Mouse (Mus musculus): ENCODE results near the gene Muc4.

The Muc4 gene

DNA sequence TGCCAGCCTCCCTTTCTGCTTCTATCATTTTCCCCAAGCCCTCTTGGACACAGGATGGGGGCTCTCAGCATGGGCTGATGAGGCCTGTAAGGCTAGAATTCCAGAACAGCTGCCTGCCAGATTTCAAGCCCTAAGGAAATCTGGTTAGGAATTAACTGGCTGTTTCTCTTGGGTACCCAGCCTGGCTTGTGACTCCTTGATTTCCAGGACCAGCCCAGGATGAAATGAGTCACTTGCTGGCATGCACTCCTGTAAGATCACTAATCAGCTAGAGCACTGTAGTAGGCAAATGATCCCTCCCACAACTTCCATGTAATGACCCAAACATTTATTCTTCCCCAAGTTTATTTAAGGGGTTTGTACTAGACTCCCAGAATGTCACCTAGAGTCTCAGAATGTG lies 7.4 kb upstream of the Muc4 start:
- DNase-seq (ENCODE audit: low spot score) = no peak

DNA sequence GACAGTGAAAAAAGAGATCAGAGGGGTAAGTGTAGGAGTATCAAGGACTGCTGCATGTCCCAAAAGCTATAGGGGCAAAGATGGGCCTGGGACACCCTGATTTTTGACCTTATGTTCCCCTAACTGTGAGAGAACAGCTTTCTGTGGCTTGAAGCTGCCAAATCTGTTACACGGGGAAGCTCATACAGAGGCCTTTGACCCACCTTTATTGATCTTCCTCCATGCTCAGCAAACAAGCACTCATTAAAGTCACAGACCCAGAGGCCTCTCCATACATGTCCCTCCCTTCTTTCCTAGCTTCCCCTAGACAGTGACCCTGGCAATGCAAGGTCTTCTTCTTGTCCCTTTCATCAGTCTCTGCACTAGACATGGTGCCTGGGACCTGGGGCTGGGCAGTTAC lies 7.0 kb upstream of the Muc4 start:
- DNase-seq (ENCODE audit: low spot score) = no peak

DNA sequence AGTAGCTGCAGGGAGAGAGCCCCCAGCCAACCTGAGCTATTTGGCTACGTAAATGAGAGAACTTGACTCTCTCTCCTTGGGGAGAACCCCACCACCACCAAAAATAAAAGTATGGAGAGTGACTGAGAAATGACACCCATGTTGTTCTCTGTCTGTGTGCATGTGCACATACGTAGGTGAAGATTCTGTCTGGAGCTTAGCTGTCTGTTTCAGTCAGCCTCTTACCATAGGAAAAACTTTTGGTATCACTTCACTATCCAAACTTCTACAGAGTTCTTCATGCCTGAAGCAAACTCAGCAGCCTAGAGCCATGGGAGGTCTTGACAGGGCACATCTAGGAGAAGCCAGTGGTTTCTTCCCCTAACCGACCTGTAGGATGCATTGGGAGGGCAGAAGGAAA lies 2.5 kb upstream of the Muc4 start:
- no peak for DNase-seq (ENCODE audit: low spot score)

DNA sequence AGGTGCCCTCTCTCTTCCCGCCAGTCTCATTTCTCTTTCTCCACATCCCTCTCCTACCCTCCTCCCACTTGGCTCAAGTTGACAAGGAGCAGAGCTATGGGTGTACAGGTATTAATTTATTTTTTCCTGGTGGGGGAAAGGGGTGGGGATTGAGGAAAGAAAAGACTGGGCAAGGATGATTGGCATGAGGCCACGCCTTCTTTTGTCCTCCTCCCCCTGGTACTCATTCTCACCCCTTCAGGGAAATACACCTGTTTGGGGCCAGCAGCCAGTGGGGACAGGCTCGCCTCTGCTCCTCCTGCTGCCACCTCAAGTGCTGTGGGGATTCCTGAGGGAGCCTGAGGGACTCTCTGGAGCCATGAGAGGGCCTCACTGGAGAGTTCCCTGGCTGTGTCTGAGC lies 336 bp downstream of the Muc4 start:
- no peak for DNase-seq (ENCODE audit: low spot score)

DNA sequence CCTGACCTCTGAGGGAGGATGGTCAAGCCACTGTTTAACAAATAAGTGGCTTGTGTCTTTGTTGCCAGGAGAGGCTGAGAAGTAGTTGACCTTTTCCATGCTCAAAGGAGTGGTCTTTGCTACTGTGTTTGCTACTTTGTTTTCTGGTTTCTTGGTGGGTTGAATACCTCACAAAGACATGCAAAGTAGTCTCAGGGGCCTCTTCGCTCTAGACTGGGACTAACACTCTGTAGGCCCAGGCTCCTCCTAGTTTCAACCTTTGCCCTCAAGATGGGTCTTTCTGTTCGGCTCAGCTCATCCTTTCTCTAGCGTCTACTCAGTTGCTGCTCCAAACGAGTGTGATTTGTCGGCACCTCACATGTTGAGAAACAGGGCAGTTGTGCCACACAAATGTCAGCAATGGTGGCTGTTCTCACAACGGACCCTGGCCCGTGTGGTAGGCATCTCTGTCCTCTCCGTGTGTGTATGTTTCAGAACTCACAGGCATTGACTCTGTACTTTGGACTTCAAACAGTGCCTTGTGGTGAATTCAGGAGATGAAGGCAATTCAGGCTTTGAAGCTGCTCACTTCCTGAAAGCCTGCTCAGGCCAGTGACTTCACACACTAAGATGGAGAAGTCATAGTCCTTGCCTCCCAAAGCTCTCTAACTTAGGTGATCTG lies 4.4 kb downstream of the Muc4 start:
- DNase-seq (ENCODE audit: low spot score) = no peak

DNA sequence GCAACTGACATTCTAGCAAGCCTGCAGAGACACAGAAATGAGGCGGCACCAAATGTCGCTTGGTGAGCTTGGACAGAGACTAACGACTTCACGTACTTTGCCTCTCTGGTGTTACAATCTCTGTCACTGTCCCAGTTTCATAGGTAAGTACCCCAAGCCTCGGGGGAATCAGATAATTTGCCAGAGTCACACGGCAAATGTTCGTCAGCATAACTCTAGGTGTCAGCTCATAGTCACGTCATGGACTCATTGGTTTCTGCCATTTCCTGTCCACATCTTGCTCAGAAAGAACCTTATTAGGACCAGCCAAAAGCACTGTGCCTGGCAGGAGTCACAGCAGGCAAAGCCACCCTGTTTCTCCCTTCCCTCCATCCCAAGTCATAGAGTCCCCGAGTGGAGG lies 5.7 kb downstream of the Muc4 start:
- DNase-seq (ENCODE audit: low spot score) = no peak

DNA sequence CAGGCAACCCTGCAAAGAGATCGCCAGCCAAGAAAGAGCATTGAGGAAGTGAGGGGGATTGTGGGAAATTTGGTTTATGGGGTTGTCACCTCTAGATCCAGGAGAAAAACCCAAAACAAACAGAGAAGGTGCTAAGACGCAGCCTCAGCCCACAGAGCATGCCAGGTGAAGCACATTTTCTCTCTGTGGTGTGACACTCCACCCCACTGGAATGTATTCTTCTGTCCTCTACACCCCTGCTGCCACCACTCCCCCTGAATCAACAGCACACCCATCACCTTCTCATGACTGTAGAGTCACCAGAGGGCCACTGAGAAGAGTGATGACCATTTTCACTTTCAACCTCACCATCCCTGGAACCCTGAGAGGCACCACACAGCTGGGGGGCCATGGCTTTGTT lies 7.0 kb downstream of the Muc4 start:
- DNase-seq (ENCODE audit: low spot score) = no peak

DNA sequence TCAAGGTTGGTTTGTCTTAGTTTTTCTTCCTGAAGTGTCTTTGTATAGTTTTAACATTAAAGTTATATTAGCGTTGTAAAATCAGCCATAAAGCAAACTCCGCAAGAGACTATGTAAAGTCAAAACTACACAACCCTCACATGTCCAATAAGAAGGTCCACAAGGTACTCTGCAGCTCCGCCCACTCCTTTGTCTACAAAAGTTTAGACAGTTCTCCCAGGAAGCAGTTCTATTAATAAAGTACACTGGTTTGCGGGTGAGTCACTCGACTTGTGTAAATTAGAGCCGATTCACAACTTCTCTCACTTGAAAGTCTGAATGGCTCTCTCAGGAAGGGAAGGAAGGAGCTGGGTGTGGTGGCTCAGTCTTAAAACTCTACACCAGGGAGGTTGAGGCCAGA lies 10.2 kb downstream of the Muc4 start:
- no peak for DNase-seq (ENCODE audit: low spot score)

DNA sequence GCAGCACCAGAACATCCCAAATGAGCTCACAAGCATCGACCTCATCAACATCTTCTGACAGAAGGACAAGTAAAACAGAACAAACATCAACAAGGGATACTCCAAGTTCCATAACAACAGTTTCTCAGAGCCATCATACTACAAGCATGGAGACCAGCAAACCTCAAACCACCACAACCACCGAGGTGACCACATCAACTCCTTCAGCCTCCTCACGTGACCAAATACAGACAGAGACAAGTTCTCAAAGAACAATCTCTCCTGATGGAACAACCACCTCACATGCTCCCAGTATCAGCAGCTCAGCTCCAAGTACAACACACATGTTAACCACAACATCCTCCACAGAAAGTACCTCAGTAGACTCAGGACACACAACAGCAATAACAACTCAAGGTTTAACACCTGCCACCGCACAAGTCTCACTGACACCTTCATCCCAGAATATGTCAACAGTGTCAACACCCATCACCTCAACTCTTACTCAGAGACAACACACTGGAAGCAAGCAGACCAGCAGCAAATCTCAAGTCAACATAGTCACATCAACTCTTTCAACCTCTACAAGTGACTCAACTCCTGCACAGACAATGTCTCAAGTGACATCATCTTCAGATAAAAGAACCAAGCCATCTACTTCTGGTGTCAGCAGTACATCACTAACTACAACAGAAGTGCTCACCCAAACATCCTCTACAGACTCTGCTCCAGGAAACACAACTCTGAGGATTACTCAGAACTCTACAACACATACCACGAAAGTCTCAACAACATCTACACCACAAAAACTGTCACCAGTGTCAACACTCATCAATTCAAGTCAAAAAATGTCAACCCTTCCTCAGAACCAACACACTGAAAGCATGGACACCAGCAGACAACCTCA lies 14.8 kb downstream of the Muc4 start:
- DNase-seq (ENCODE audit: low spot score) = no peak

DNA sequence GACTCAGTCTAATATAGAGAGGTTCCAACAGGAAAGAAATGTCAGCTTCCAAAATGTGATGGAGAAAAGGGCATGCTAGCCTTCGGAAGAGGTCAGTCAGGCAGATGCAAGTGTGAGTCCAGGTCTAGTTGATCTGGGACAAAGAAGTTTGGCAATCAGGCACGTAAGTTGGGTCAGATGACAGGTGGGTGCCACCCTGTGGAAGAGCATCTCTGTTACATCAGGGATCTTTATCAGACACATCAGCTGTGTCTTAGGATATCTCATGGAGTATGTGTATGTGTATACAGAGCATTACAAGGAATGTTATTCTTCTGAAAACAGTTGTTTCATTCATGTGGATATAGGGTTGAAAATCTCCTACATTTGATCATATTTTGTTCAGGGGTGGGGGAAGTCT lies 28.9 kb downstream of the Muc4 start:
- no peak for DNase-seq (ENCODE audit: low spot score)

DNA sequence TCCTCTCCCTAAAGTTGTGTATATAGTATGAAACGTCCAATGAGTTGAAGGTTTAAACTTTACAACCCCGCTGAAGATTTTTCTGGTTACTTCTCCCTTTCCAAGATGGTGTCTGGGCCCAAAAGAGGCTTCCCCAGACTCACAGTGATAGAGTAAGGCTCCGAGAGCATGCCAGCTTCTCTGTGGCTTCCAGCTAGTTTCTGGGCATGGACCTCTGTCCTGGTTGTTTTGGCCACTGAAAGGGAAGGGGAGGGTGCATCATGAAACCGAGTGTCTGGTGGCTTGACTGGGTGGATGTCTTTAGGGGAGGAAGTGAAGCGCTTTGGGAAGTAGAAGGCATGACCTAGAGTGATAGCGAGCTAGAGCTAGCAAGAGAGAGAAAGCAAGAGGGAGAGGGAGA lies 29.3 kb downstream of the Muc4 start:
- DNase-seq (ENCODE audit: low spot score) = no peak

DNA sequence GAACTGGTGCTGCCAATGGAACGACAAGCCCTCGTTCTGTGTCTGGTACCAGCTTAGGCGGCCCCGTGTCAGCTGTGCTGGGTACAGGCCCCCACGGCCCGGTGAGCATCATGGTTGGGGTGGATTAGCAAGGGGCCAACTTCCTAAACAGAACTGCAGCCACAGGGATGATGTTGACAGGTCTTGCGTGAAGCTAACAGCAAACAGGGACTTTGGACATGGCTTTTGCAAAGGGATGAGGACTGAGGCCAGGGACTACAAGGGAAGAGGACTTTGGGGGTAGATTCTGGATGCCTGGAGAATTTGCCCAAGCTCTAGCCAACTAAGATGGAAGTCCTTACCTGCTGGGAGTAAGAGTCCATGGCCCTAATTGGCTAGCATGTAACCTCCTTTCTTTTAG lies 31.2 kb downstream of the Muc4 start:
- no peak for DNase-seq (ENCODE audit: low spot score)

DNA sequence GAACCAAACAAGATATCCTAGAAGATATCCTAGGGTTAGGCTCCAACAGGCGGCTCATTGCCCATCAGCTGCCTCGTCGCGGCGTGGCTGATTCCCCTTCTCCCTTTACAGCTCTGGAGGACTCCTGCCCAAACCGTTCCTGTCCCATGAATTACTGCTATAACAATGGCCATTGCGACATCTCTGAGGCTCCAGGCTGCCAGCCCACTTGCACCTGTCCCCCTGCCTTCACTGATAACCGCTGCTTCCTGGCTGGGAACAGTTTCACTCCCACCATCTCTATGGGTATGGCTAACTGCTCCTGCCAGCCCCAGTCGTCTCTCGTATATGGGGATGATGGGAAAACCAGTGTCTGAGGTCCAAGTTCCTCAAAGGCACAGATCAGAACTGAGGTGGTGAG lies 41.0 kb downstream of the Muc4 start:
- DNase-seq (ENCODE audit: low spot score) = no peak

DNA sequence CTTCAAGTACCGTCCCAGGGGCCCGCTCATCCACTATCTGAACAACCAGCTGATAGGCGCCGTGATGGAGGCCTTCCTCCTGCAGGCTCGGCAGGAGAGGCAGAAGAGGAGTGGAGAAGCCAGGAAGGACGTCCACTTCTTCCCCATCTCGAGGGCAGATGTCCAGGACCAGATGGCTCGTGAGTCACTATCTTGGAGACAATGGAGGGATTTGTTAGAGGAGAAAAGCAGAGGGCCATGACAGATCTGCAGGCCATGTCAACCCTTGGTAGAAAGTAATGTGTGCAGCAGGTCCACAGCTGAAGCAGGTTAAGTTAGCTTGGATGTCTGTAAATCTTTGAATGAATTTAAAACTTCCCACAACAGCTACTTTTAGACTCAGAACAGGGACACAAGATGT lies 43.3 kb downstream of the Muc4 start:
- no peak for DNase-seq (ENCODE audit: low spot score)

DNA sequence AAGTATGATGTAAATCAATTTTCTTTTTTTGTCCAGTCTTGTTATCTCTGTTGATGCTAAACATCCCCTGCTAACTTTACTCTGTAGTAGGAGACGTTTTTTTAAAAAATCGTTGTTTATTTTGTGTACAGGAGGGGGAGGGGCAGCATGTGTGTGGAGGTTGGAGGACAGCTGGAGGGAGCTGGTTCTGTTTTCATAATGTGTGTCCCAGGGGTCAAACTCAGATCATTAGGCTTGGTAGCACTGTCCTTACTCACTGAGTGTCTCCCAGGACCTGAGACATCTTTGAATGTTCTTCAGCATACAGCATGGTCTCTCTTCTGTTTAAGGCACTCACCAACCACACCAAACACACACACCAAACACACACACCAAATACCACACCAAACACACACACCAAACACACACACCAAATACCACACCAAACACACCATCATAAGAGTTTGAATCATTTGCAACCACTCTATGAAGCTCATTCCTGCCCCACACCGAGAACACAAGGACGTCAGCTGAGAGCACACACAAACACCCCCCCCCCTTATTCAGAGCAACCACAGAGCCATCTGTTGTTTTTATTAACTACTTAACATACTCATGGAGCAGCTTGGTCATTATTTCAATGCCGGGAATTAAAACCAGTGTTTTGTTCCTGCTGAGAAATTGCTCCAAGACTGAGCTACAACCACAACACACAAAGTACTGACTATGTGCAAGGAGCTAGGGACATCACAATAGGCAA lies 47.8 kb downstream of the Muc4 start:
- no peak for DNase-seq (ENCODE audit: low spot score)

DNA sequence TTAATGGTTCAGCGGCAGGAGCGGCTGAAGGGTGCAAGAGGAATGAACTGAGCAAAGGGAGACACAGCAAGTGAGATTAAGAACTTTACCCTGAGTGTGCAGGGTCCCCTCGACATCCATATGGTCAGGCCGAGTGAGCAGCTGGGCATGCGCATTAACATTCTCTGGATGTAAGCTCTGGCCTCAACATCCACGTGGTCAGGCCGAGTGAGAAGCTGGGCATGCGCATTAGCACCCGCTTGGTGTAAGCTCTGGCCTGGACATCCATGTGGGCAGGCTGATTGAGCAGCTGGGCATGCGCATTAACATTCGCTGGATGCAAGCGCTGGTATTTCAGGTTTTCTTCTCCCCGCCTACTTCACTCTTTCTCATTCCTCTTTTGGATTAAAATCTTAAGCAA lies 49.2 kb downstream of the Muc4 start:
- DNase-seq (ENCODE audit: low spot score) = no peak

DNA sequence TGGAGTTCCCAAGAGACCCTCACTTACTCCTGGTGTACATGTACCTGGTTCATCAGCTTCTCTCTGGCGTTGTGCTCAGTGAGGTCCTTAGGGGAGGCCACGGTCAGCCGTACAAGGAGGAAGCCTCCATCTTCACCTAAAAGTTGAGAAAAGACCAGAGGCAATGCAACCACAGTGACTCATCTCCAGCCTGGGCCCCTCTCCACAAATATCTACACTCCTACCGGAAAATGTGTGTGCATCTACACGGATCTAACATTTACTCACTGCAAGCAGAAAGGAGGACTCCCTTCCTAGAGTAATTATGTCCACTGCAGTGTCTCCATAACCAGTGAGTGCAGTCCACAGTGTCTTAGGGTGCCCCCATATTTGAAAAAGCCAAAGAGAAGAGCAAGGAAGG lies 54.4 kb downstream of the Muc4 start:
- no peak for DNase-seq (ENCODE audit: low spot score)

DNA sequence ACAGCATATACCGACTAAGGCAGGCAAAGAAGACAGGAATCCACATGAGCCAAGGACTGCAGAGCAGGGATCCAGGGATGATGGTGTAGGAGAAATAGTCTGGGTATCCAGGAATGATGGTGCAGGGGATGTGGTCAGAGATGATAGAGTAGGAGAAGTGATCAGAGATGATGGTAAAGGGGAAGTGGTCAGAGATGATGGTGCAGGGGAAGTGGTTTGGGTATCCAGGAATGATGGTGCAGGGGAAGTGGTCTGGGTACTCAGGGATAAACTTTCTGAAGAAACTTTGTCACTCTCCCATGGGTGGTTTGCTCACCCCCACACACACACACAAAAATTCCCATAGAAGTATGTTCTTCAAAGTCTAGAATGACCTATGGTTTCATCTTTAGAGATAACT lies 59.5 kb downstream of the Muc4 start:
- no peak for DNase-seq (ENCODE audit: low spot score)

DNA sequence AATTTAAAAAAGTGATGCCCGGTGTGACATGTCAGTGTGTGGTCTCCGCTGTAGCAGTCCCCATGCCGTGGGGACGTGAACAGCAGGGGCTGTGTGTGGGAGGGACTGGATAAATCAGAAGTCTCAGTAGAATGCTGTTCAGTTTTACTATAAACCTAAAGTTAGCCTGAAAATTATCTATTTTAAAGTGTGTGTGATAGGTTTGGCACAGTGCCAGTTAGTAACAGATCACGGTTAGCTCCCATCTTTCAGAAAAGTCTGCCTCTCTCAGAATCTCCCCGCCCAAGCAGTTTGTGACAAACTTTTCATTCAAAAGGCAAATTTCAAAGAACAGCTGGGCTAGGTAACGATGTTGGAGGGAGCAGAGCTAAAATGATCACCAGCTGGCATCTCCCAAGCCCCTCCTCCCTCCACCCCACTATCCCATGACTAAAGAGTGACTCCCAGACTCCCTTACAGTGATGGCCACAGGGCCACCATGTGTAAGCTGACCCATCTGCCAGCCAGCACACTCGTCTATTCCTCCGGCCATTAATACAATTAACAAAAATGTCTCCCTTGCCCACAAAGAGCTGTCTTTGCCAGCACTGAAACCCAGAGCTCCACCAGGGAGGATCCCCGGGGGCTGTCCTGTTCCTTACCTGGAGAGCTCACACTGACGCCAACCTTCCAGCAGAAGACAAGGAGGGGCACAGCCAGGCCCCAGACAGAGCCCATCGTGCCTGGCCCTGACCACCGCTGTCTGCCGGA lies 61.2 kb downstream of the Muc4 start:
- DNase-seq (ENCODE audit: low spot score) = no peak

DNA sequence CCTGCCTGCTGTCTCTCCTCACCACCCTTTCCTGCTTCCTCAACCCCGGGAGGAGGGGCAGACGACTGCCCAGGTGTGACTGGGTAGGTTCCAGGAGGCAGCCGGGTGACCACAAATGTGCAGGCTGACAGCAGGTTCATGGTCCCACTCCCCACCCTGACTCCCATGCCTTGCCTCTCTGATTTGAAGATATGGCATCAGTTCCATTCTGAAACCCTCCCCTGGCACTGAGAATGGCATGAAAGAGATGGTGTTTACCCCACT lies 61.7 kb downstream of the Muc4 start, which contains the start of gene Muc20:
Gene Muc20, minus strand, starts transcription at position 10 of the 264 bp plus-strand sequence.
- DNase-seq (ENCODE audit: low spot score) = no peak

DNA sequence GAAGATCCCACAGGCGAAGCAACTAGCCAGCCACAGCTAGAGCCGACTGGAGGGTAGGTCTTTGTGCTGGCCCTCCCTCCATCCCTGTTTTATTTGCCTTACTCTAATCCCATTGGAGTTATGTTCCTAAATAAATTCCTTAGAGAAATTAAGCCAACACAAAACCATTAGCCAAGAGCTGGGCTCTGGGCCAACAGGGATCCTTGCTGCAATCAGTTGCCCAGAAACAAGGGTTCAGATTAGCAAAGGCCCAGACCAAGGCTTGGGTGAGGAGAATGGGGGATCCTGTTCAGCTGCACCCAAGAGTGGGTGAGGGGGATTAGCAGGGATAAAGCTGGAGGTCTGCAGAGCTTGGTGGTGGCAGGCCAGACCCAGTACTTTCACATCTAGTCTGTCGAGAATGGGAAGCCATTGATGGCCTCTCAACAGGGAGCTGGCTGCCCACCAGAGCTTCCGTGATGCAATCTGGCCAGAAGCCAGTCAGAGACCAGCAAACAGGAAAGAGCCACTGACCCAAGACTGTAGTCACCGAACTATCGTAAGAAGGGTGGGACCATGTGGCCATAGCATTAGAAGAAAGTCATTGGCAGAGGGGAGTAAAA lies 67.7 kb downstream of the Muc4 start:
- no peak for DNase-seq (ENCODE audit: low spot score)

DNA sequence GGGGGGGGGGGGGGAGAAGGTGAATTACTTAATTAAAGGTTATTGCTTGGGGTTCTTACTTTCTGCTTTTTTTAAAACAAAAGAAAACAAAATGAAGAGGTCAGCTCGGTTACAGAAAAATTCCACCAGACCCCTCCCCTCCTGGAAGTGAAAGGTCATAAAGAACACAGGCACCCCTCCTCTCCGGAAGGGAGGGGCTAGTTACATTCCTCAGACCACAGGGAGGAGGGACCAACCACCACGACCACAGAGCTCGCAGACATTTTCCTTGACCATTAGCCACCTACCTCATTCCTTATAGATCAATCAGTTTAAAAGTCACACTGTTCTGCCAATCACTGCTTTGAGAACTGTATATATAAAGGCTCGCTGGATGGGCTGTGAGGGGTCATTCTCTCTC lies 68.2 kb downstream of the Muc4 start:
- DNase-seq (ENCODE audit: low spot score) = no peak

Data from urinary bladder, postnatal 10 days (tissue).